Mouse (Mus musculus) large intestine, adult 2 months (tissue): ENCODE measurements at regions not wholly inside any gene's neighbourhood (a gene's known extent, or its start where the extent isn't known, plus 50 kb on each side); places are given as distances from the start of the nearest gene placed in this dataset.
"Not testable (repeated sequence)": the region's sequence is repeated elsewhere in the genome, so short reads cannot be mapped to it uniquely, and the experiment has no call there.

ENCODE experiments used
- DNase-seq: peaks from one replicate; pipeline ENCODE4 v3.0.0-alpha.2; 2012; ENCODE audit warnings: low read depth, low spot score
- WGBS: fragments of 180-500 bp; shearing (Covaris S2); methylation state at CpG from one replicate; pipeline ENCODE4 v1.1.7; 2018; 5-methylcytosine and 5-hydroxymethylcytosine counted together

GRCm38 (mm10) chr9:72166084-72166483 lies 54.4 kb upstream of the Tcf12 start:
- 72% methylated on average over 5 of the region's 5 CpGs for WGBS
- no peak for DNase-seq

GRCm38 (mm10) chr9:72166611-72167010 lies 54.9 kb upstream of the Tcf12 start:
- no peak for DNase-seq
- WGBS = 76% methylated on average over 5 of the region's 5 CpGs

- 75% methylated on average over 5 of the region's 5 CpGs for WGBS
These were observed 57.6 kb upstream of the Tcf12 start for GRCm38 (mm10) chr9:72169231-72169630.

GRCm38 (mm10) chr9:72169728-72170188 lies 58.1 kb upstream of the Tcf12 start:
- DNase-seq = peak; percentile 42
- WGBS = 8% methylated on average over 12 of the region's 12 CpGs

More at GRCm38 (mm10) chr9:72169231-72169630, 57.6 kb upstream of the Tcf12 start:
- DNase-seq = no peak

GRCm38 (mm10) chr9:72170235-72170634 lies 58.6 kb upstream of the Tcf12 start:
- WGBS = 11% methylated on average over 9 of the region's 9 CpGs
- DNase-seq = no peak

- DNase-seq = no peak
- 95% methylated on average over 1 of the region's 1 CpGs for WGBS
These were observed 60.7 kb upstream of the Tcf12 start for GRCm38 (mm10) chr9:72172331-72172730.

- WGBS = 54% methylated on average over 6 of the region's 6 CpGs
- no peak for DNase-seq
These were observed 69.3 kb upstream of the Tcf12 start for GRCm38 (mm10) chr9:72180972-72181371.

GRCm38 (mm10) chr9:72183336-72183735 lies 71.7 kb upstream of the Tcf12 start:
- WGBS = 91% methylated on average over 10 of the region's 10 CpGs
- DNase-seq = no peak

- no peak for DNase-seq
These were observed 72.3 kb upstream of the Tcf12 start for GRCm38 (mm10) chr9:72183925-72184324.

GRCm38 (mm10) chr9:72189867-72190266 lies 78.2 kb upstream of the Tcf12 start:
- DNase-seq = no peak
- WGBS = 81% methylated on average over 7 of the region's 7 CpGs

More at GRCm38 (mm10) chr9:72183925-72184324, 72.3 kb upstream of the Tcf12 start:
- WGBS = 35% methylated on average over 10 of the region's 10 CpGs

GRCm38 (mm10) chr9:72190631-72191030 lies 79.0 kb upstream of the Tcf12 start:
- DNase-seq = no peak
- WGBS = 90% methylated on average over 4 of the region's 4 CpGs

GRCm38 (mm10) chr9:72191091-72191490 lies 79.4 kb upstream of the Tcf12 start:
- no peak for DNase-seq
- WGBS = 82% methylated on average over 8 of the region's 8 CpGs

- no peak for DNase-seq
- 52% methylated on average over 8 of the region's 8 CpGs for WGBS
These were observed 80.6 kb upstream of the Tcf12 start for GRCm38 (mm10) chr9:72192051-72192952.

- WGBS = 77% methylated on average over 1 of the region's 1 CpGs
These were observed 81.3 kb upstream of the Tcf12 start for GRCm38 (mm10) chr9:72192953-72193337.

GRCm38 (mm10) chr9:72195348-72195747 lies 79.3 kb upstream of the Zfp280d start:
- WGBS = 57% methylated on average over 3 of the region's 3 CpGs

More at GRCm38 (mm10) chr9:72192953-72193337, 81.3 kb upstream of the Tcf12 start:
- DNase-seq = not testable (repeated sequence)

GRCm38 (mm10) chr9:72196626-72197330 lies 77.9 kb upstream of the Zfp280d start:
- no peak for DNase-seq

More at GRCm38 (mm10) chr9:72195348-72195747, 79.3 kb upstream of the Zfp280d start:
- DNase-seq = no peak

GRCm38 (mm10) chr9:72197331-72197732 lies 77.3 kb upstream of the Zfp280d start:
- WGBS = 69% methylated on average over 11 of the region's 11 CpGs
- DNase-seq = no peak

More at GRCm38 (mm10) chr9:72196626-72197330, 77.9 kb upstream of the Zfp280d start:
- WGBS = 74% methylated on average over 10 of the region's 10 CpGs

- WGBS = 95% methylated on average over 5 of the region's 5 CpGs
- no peak for DNase-seq
These were observed 75.7 kb upstream of the Zfp280d start for GRCm38 (mm10) chr9:72198976-72199375.

- 92% methylated on average over 2 of the region's 2 CpGs for WGBS
- no peak for DNase-seq
These were observed 70.2 kb upstream of the Zfp280d start for GRCm38 (mm10) chr9:72204357-72204905.

- DNase-seq = no peak
- WGBS = 43% methylated on average over 7 of the region's 7 CpGs
These were observed 68.8 kb upstream of the Zfp280d start for GRCm38 (mm10) chr9:72205815-72206214.
